Mouse (Mus musculus): Measurements from ENCODE around the gene Olfr986.

DNA sequence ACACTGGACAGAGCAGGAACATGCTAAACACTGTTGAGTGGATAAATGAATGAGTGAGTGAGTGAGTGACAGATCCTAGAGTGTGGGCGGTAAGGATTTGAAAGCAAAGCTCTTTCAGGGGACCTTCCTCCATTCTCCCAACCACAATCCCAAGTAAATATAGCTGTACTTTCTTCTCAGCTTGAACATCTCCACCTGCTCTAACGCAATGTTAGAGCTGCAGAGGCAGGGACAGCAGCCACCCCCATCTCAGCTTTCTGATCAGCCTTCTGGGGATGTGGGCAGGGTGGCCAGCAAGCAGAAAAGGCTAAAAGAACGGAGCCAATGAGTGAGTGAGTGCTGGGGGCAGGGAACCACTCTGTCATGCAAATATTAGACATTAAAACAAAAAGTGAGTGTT is 50.3 kb downstream of the Olfr986 start:
- TF ChIP-seq CTCF (IDR thresholded peaks at IDR 0.05; ENCODE audit: low read depth, low read length) (no peak), POLR2A (IDR thresholded peaks at IDR 0.05; ENCODE audit: borderline replicate concordance, low read depth, low read length) (no peak)
